Mouse (Mus musculus) stomach, postnatal 0 days (tissue): ENCODE measurements around the gene 1110051M20Rik. TPM values are rescaled to one million over a fixed set of nuclear protein-coding genes. Genes with fewer than 3 reads are reported as not detected.
A peak's percentile ranks its signal among the peaks of the same experiment; 100 is the strongest.

Experiments
- ATAC-seq: fragments of 200-750 bp; cut with Nextera tagmentation; 2 replicates; pipeline ENCODE4 v1.8.0; 2017; ENCODE audit not compliant: low FRiP score, low TSS enrichment
- DNase-seq: peaks from one replicate; pipeline ENCODE4 v3.0.0-alpha.2; 2016; ENCODE audit warnings: low spot score
- H3K27ac ChIP-seq: fragments of 300-500 bp; sonication (generic); replicated peaks from 2 replicates; pipeline ENCODE4 v1.5.1; 2014; ENCODE audit warnings: mild to moderate bottlenecking, control low read depth
- H3K27me3 ChIP-seq: fragments of 300-500 bp; sonication (generic); 2 replicates; pipeline ENCODE4 v1.6.1; 2014; ENCODE audit warnings: low read length; ENCODE audit not compliant: control insufficient read depth, insufficient read depth
- H3K36me3 ChIP-seq: fragments of 300-500 bp; sonication (generic); 2 replicates; pipeline ENCODE4 v1.6.1; 2014; ENCODE audit warnings: low read length, mixed read lengths; ENCODE audit not compliant: control insufficient read depth, insufficient read depth
- H3K4me1 ChIP-seq: fragments of 300-500 bp; sonication (generic); replicated peaks from 2 replicates; pipeline ENCODE4 v1.6.1; 2014; ENCODE audit warnings: antibody characterized with exemption; ENCODE audit not compliant: control insufficient read depth, insufficient read depth
- H3K4me2 ChIP-seq: fragments of 300-500 bp; sonication (generic); replicated peaks from 2 replicates; pipeline ENCODE4 v1.6.1; 2014; ENCODE audit warnings: low read depth, mild to moderate bottlenecking, control low read depth, moderate library complexity
- H3K4me3 ChIP-seq: fragments of 300-500 bp; sonication (generic); 2 replicates; pipeline ENCODE4 v1.5.1; 2014; ENCODE audit warnings: low read depth, low read length, control low read depth
- H3K9ac ChIP-seq: fragments of 300-500 bp; sonication (generic); 2 replicates; pipeline ENCODE4 v1.6.1; 2014; ENCODE audit warnings: mild to moderate bottlenecking, low read length, control low read depth, mixed read lengths
- H3K9me3 ChIP-seq: fragments of 300-500 bp; sonication (generic); 2 replicates; pipeline ENCODE4 v1.6.1; 2016; ENCODE audit warnings: low read length; ENCODE audit not compliant: control insufficient read depth
- CTCF ChIP-seq: IDR thresholded peaks from 2 replicates; pipeline ENCODE4 v1.5.1; 2016; ENCODE audit warnings: antibody characterized with exemption, low read depth, mild to moderate bottlenecking, moderate library complexity
- EP300 ChIP-seq: optimal IDR thresholded peaks from 2 replicates; pipeline ENCODE3; 2016; ENCODE audit warnings: antibody characterized with exemption
- whole genome bisulfite sequencing: fragments of 180-500 bp; shearing (Covaris S2); extraction: QIAGEN DNeasy Blood & Tissue Kit; methylation state at CpG from one replicate; pipeline ENCODE4 v1.1.7; 2014; 5-methylcytosine and 5-hydroxymethylcytosine counted together
- polyA plus RNA-seq: library from polyadenylated mRNA; unstranded; fragments of >200 nt; fragmentation: Nextera tagmentation; extraction: Ambion mirVana; gene quantifications from 2 replicates; pipeline ENCODE4 v1.2.1, GENCODE M21; 2015

1110051M20Rik gene
- polyA plus RNA-seq, 1 experiment from 2014 or later = 20.3 TPM

DNA sequence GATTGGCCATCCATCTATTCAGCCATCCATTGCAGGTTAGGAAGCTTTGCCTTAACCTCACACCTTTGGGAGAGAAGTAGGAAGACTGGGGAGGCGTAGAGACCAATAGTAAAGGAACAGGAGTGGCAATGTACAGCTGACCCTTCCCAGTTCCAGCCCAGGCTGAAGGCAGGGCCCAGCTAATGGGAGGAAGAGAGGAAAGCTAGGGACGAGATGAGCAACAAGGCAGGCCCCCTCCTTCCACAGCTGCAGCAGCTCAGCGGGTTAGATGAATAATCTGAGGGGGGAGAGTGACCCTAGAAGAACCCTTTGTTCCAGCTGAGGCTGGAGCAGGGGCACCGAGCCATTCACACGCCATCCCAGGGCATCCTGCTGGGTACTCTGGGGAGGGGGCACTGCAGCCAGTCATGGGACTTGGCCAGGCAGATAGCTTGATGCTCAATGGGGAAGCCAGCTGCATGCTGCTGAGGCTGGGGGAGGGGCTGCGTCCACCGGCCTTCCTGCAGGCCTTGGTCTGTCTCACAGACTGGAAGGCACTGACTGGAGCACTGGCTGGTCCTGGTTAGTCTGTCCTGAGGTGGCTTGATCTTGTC is 25.6 kb upstream of the 1110051M20Rik start:
- Histone ChIP-seq H3K4me3 (no peak overlapping the region), H3K4me1 (0 out of 2 replicates have a peak, but pooled peaks cover 2% of the 10 kb centered on the region), H3K9ac (no peak overlapping the region), H3K9me3 (no peaks in the 10 kb centered on the region), H3K27me3 (no peaks in the 10 kb centered on the region), H3K36me3 (peaks cover 8% of the 10 kb centered on the region), H3K27ac (no peak overlapping the region), H3K4me2 (no peak overlapping the region)
- no peak for TF ChIP-seq EP300
- no peak for TF ChIP-seq CTCF
- DNase-seq (no peak), ATAC-seq (no peak)
- WGBS = 49% methylated on average over 7 of the region's 7 CpGs

- no peak overlapping the region for H3K4me2 ChIP-seq
- DNase-seq (no peak), ATAC-seq (no peak)
- H3K36me3 ChIP-seq = no peaks in the 10 kb centered on the region
- H3K27ac ChIP-seq = no peak overlapping the region; the same call in 1 of the 2 replicates
- no peaks in the 10 kb centered on the region for H3K9me3 ChIP-seq
- H3K4me1 ChIP-seq = 0 out of 2 replicates have a peak, but pooled peaks cover 2% of the 10 kb centered on the region
- no peak overlapping the region for H3K9ac ChIP-seq
- TF ChIP-seq CTCF (no peak), EP300 (no peak)
- H3K27me3 ChIP-seq = no peaks in the 10 kb centered on the region
- H3K4me3 ChIP-seq = no peak overlapping the region
- 47% methylated on average over 8 of the region's 8 CpGs for WGBS
Measured at GRCm38 (mm10) chr2:91467613-91468012, 23.1 kb upstream of the 1110051M20Rik start.

DNA sequence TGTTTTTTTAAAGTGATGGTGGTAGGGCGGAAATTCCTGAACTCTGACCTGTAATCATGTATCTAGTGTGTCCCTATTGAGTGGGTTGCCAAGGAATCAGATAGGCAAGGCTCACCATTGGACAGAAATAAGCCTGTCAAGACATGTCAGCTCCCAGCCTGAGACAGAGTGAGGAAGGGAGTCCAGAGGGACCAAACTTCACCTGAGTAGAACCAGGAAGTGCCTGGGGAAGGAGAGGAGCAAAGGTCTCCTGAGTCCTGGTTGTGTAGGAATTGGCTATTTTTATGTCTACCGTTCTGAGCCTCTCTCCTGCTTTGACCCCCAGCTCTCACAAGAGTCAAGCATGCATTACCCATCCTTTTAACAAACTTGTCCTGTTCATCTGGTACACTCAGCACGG is 21.4 kb upstream of the 1110051M20Rik start:
- DNase-seq (no peak), ATAC-seq (peak; percentile 58; the same call in 1 of the 2 replicates)
- TF ChIP-seq EP300 (no peak), CTCF (no peak)
- Histone ChIP-seq H3K9me3 (no peaks in the 10 kb centered on the region), H3K27ac (no peak overlapping the region), H3K36me3 (no peaks in the 10 kb centered on the region), H3K4me1 (peaks cover 6% of the 10 kb centered on the region; the same call in 1 of the 2 replicates), H3K27me3 (no peaks in the 10 kb centered on the region), H3K4me2 (no peak overlapping the region), H3K9ac (no peak overlapping the region), H3K4me3 (no peak overlapping the region)
- WGBS = 79% methylated on average over 3 of the region's 3 CpGs

- no peak overlapping the region for H3K4me2 ChIP-seq
- peaks cover 6% of the 10 kb centered on the region; the same call in 1 of the 2 replicates for H3K4me1 ChIP-seq
- H3K36me3 ChIP-seq = no peaks in the 10 kb centered on the region
- 20% methylated on average over 12 of the region's 12 CpGs for WGBS
- H3K4me3 ChIP-seq = no peak overlapping the region
- H3K9ac ChIP-seq = no peak overlapping the region
- TF ChIP-seq EP300 = no peak
- TF ChIP-seq CTCF = no peak
- ATAC-seq (no peak), DNase-seq (no peak)
- no peaks in the 10 kb centered on the region for H3K9me3 ChIP-seq
- peak overlapping the region; percentile 18 for H3K27ac ChIP-seq
- no peaks in the 10 kb centered on the region for H3K27me3 ChIP-seq
Measured at GRCm38 (mm10) chr2:91462681-91463080, 18.2 kb upstream of the 1110051M20Rik start.

GRCm38 (mm10) chr2:91462196-91462595 is 17.7 kb upstream of the 1110051M20Rik start:
- no peaks in the 10 kb centered on the region for H3K27me3 ChIP-seq
- DNase-seq = no peak
- no peak overlapping the region for H3K4me3 ChIP-seq
- peaks cover 6% of the 10 kb centered on the region; the same call in 1 of the 2 replicates for H3K4me1 ChIP-seq
- H3K4me2 ChIP-seq = no peak overlapping the region
- WGBS = 26% methylated on average over 2 of the region's 2 CpGs
- no peak overlapping the region for H3K9ac ChIP-seq
- ATAC-seq = no peak
- no peak for TF ChIP-seq CTCF
- no peak for TF ChIP-seq EP300
- no peaks in the 10 kb centered on the region for H3K36me3 ChIP-seq
- H3K9me3 ChIP-seq = no peaks in the 10 kb centered on the region
- peak overlapping the region; percentile 18; the same call in 1 of the 2 replicates for H3K27ac ChIP-seq

- H3K27ac ChIP-seq = peak overlapping the region; percentile 18; the same call in 1 of the 2 replicates
- no peak overlapping the region for H3K9ac ChIP-seq
- no peak for DNase-seq
- no peaks in the 10 kb centered on the region for H3K9me3 ChIP-seq
- WGBS = 42% methylated on average over 3 of the region's 3 CpGs
- H3K4me1 ChIP-seq = peaks cover 4% of the 10 kb centered on the region; the same call in 1 of the 2 replicates
- H3K4me3 ChIP-seq = no peak overlapping the region
- no peak overlapping the region for H3K4me2 ChIP-seq
- H3K27me3 ChIP-seq = no peaks in the 10 kb centered on the region
- TF ChIP-seq CTCF (no peak), EP300 (no peak)
- no peak for ATAC-seq
- H3K36me3 ChIP-seq = no peaks in the 10 kb centered on the region
Measured at GRCm38 (mm10) chr2:91461341-91461740, 16.8 kb upstream of the 1110051M20Rik start.
